Mouse (Mus musculus) midbrain, postnatal 0 days (tissue): ENCODE data around the gene Cfap97d1. TPM values are rescaled to one million over a fixed set of nuclear protein-coding genes. Genes with fewer than 3 reads are reported as not detected.

Source experiments
- ATAC-seq: fragments of 200-750 bp; cut with Nextera tagmentation; 2 replicates; pipeline ENCODE4 v1.8.0; 2017; ENCODE audit warnings: moderate number of reproducible peaks, mild to moderate bottlenecking, moderate TSS enrichment, moderate library complexity; ENCODE audit not compliant: low FRiP score
- DNase-seq: peaks from one replicate; pipeline ENCODE4 v3.0.0-alpha.2; 2015; ENCODE audit warnings: low spot score
- H3K27ac ChIP-seq: fragments of 300-500 bp; sonication (generic); 2 replicates; pipeline ENCODE4 v1.5.1; 2014; ENCODE audit warnings: low read depth, mild to moderate bottlenecking, low read length, mixed read lengths
- H3K27me3 ChIP-seq: fragments of 300-500 bp; sonication (generic); 2 replicates; pipeline ENCODE4 v1.6.1; 2014; ENCODE audit warnings: low read length, control low read depth, mixed read lengths; ENCODE audit not compliant: insufficient read depth
- H3K36me3 ChIP-seq: fragments of 300-500 bp; sonication (generic); 2 replicates; pipeline ENCODE4 v1.6.1; 2014; ENCODE audit warnings: low read length, control low read depth, mixed read lengths; ENCODE audit not compliant: insufficient read depth
- H3K4me1 ChIP-seq: fragments of 300-500 bp; sonication (generic); 2 replicates; pipeline ENCODE4 v1.6.1; 2014; ENCODE audit warnings: mild to moderate bottlenecking, control low read depth, antibody characterized with exemption, low read length, mixed read lengths; ENCODE audit not compliant: insufficient read depth
- H3K4me2 ChIP-seq: fragments of 300-500 bp; sonication (generic); 2 replicates; pipeline ENCODE4 v1.6.1; 2014; ENCODE audit warnings: low read depth, mild to moderate bottlenecking, low read length, mixed read lengths; ENCODE audit not compliant: poor library complexity, severe bottlenecking
- H3K4me3 ChIP-seq: fragments of 300-500 bp; sonication (generic); 2 replicates; pipeline ENCODE4 v1.5.1; 2014; ENCODE audit warnings: low read depth, mild to moderate bottlenecking, low read length, moderate library complexity
- H3K9ac ChIP-seq: fragments of 300-500 bp; sonication (generic); replicated peaks from 2 replicates; pipeline ENCODE4 v1.6.1; 2014; ENCODE audit warnings: mild to moderate bottlenecking, low read length, moderate library complexity, mixed read lengths; ENCODE audit not compliant: poor library complexity, severe bottlenecking
- H3K9me3 ChIP-seq: fragments of 300-500 bp; sonication (generic); 2 replicates; pipeline ENCODE4 v1.6.1; 2016; ENCODE audit warnings: low read length, control low read depth
- CTCF ChIP-seq: IDR thresholded peaks from 2 replicates; pipeline ENCODE4 v1.5.1; 2016; ENCODE audit warnings: antibody characterized with exemption, mild to moderate bottlenecking
- WGBS: fragments of 180-500 bp; shearing (Covaris S2); extraction: QIAGEN DNeasy Blood & Tissue Kit; methylation state at CpG from one replicate; pipeline ENCODE4 v1.1.7; 2014; 5-methylcytosine and 5-hydroxymethylcytosine counted together
- polyA plus RNA-seq: library from polyadenylated mRNA; unstranded; fragments of >200 nt; fragmentation: Nextera tagmentation; extraction: Ambion mirVana; gene quantifications from 2 replicates; pipeline ENCODE4 v1.2.1, GENCODE M21; 2015
- total RNA-seq: library from RNA; depleted of rRNA; stranded (reverse); fragments of >200 nt; gene quantifications from 2 replicates; pipeline ENCODE4 v1.2.3, GENCODE M21; 2014

The Cfap97d1 gene
- total and polyA plus RNA-seq, 2 experiments from 2014 or later: not detected

- peak; percentile 57 for DNase-seq
- Histone ChIP-seq H3K4me3 (peak overlapping the region; percentile 71), H3K9me3 (no peaks in the 10 kb centered on the region), H3K9ac (peak overlapping the region; percentile 87), H3K36me3 (no peaks in the 10 kb centered on the region), H3K27me3 (no peaks in the 10 kb centered on the region), H3K4me2 (peak overlapping the region; percentile 75), H3K4me1 (no peaks in the 10 kb centered on the region), H3K27ac (peak overlapping the region; percentile 79)
- peak; percentile 53; the same call in 1 of the 2 replicates for ATAC-seq
- peak; percentile 58 for TF ChIP-seq CTCF
- WGBS: 2% methylated on average over 12 of the region's 12 CpGs
These were observed 43.4 kb downstream of the Cfap97d1 start for GRCm38 (mm10) chr11:102027361-102028017.

- peak within 1 kb of the TSS; percentile 71 for H3K4me3 ChIP-seq
- ATAC-seq: no peak
- 63% methylated on average over 6 of the region's 6 CpGs for WGBS
- TF ChIP-seq CTCF: no peak
- H3K36me3 ChIP-seq: no peaks in the 10 kb centered on the region
- DNase-seq: no peak
- peak within 1 kb of the TSS; percentile 79 for H3K27ac ChIP-seq
- H3K9me3 ChIP-seq: no peaks in the 10 kb centered on the region
- no peaks in the 10 kb centered on the region for H3K4me1 ChIP-seq
- H3K9ac ChIP-seq: peak within 1 kb of the TSS; percentile 87
- H3K4me2 ChIP-seq: peak within 1 kb of the TSS; percentile 75
- H3K27me3 ChIP-seq: no peaks in the 10 kb centered on the region
These were observed 44.2 kb downstream of the Cfap97d1 start, which contains the start of gene Mpp3 for GRCm38 (mm10) chr11:102028087-102028816. TSS of gene Mpp3 (minus strand) at chr11:102028461.

GRCm38 (mm10) chr11:102029304-102029703 lies 45.2 kb downstream of the Cfap97d1 start:
- H3K4me2 ChIP-seq: no peak overlapping the region
- no peaks in the 10 kb centered on the region for H3K27me3 ChIP-seq
- DNase-seq (no peak), ATAC-seq (no peak)
- H3K36me3 ChIP-seq: no peaks in the 10 kb centered on the region
- no peaks in the 10 kb centered on the region for H3K4me1 ChIP-seq
- H3K9me3 ChIP-seq: no peaks in the 10 kb centered on the region
- H3K9ac ChIP-seq: no peak overlapping the region; the same call in 1 of the 2 replicates
- WGBS: 91% methylated on average over 4 of the region's 4 CpGs
- TF ChIP-seq CTCF: no peak
- H3K4me3 ChIP-seq: no peak overlapping the region
- H3K27ac ChIP-seq: no peak overlapping the region

- TF ChIP-seq CTCF: peak; percentile 35; the same call in 1 of the 2 replicates
- Histone ChIP-seq H3K36me3 (no peaks in the 10 kb centered on the region), H3K9ac (no peak overlapping the region), H3K9me3 (no peaks in the 10 kb centered on the region), H3K27me3 (no peaks in the 10 kb centered on the region), H3K4me1 (no peaks in the 10 kb centered on the region), H3K4me3 (no peak overlapping the region), H3K27ac (no peak overlapping the region), H3K4me2 (no peak overlapping the region)
- no peak for ATAC-seq
- 31% methylated on average over 7 of the region's 7 CpGs for whole genome bisulfite sequencing
- no peak for DNase-seq
These were observed 45.9 kb downstream of the Cfap97d1 start for GRCm38 (mm10) chr11:102029966-102030365.

GRCm38 (mm10) chr11:102031149-102031548 lies 47.1 kb downstream of the Cfap97d1 start:
- no peaks in the 10 kb centered on the region for H3K4me1 ChIP-seq
- H3K9me3 ChIP-seq: no peaks in the 10 kb centered on the region
- peak; percentile 64 for DNase-seq
- no peaks in the 10 kb centered on the region for H3K27me3 ChIP-seq
- no peaks in the 10 kb centered on the region for H3K36me3 ChIP-seq
- 65% methylated on average over 7 of the region's 7 CpGs for WGBS
- no peak for TF ChIP-seq CTCF
- no peak overlapping the region for H3K9ac ChIP-seq
- ATAC-seq: no peak
- H3K4me3 ChIP-seq: no peak overlapping the region
- H3K27ac ChIP-seq: no peak overlapping the region
- no peak overlapping the region for H3K4me2 ChIP-seq

- 94% methylated on average over 12 of the region's 12 CpGs for WGBS
- H3K36me3 ChIP-seq: no peaks in the 10 kb centered on the region
- TF ChIP-seq CTCF: no peak
These were observed 49.0 kb downstream of the Cfap97d1 start for GRCm38 (mm10) chr11:102033055-102033591.

More at GRCm38 (mm10) chr11:102033055-102033591, 49.0 kb downstream of the Cfap97d1 start:
- Histone ChIP-seq H3K27me3 (no peaks in the 10 kb centered on the region), H3K9ac (no peak overlapping the region), H3K4me2 (no peak overlapping the region), H3K27ac (no peak overlapping the region), H3K4me1 (no peaks in the 10 kb centered on the region), H3K9me3 (no peaks in the 10 kb centered on the region), H3K4me3 (no peak overlapping the region)
- no peak for ATAC-seq
- no peak for DNase-seq
